Mouse (Mus musculus) lung, adult 2 months (tissue): ENCODE results near the gene Camta1.

Source experiments
- CTCF ChIP-seq: fragments of 200-500 bp; IDR thresholded peaks from 2 replicates; pipeline ENCODE4 v1.5.1; 2011; ENCODE audit warnings: mild to moderate bottlenecking, low read length, control low read depth; ENCODE audit not compliant: insufficient read depth
- POLR2A ChIP-seq: fragments of 200-500 bp; IDR thresholded peaks from 2 replicates; pipeline ENCODE4 v1.6.1; 2011; ENCODE audit warnings: low read depth, mild to moderate bottlenecking, control low read depth, low read length, borderline replicate concordance; ENCODE audit errors: extremely low read depth

- TF ChIP-seq CTCF (no peak), POLR2A (no peak)
These were observed 586.4 kb downstream of the Camta1 start for GRCm38 (mm10) chr4:151275292-151275691.
